21 mouse cellular contexts compared by ENCODE assay signal in genomic region chr8:109979339-109979738, GRCm38 (mm10). TPM values are rescaled to one million over a fixed set of nuclear protein-coding genes. Genes with fewer than 3 reads are reported as not detected.
"Had no signal": no experiment of that assay in that cellular context is flagged by ENCODE, and none has a peak within 500 bp of the region (broad histone marks: within the 10 kb centered on the region; RNA-seq: fewer than 3 reads in every experiment).

No protein-coding gene starts in this region.

- H3K36me3 ChIP-seq: limb, embryonic 10.5 days; limb, embryonic 13.5 days; liver, embryonic 13.5 days had no signal

- H3K4me2 ChIP-seq: limb, embryonic 13.5 days; liver, embryonic 13.5 days; midbrain, embryonic 11.5 days had no signal

- H3K27me3 ChIP-seq: limb, embryonic 13.5 days; liver, embryonic 13.5 days had no signal

- DNase-seq: kidney, adult 18-20 months; kidney, adult 9 months; kidney, postnatal 25 days; layer of hippocampus, adult 9-11 months; liver, embryonic 13.5 days; lung, adult 2 months; lung, postnatal 4 days; midbrain, embryonic 14.5 days; thymus, adult 2 months; thymus, postnatal 25 days had no signal

- H3K9me3 ChIP-seq: limb, embryonic 10.5 days; liver, embryonic 13.5 days had no signal

- H3K4me1 ChIP-seq: limb, embryonic 10.5 days; liver, embryonic 13.5 days had no signal

- H3K4me3 ChIP-seq: layer of hippocampus, adult 2 months; limb, embryonic 10.5 days; limb, embryonic 13.5 days; liver, embryonic 13.5 days had no signal

- ATAC-seq: inflammation-experienced regulatory T-cells, adult 6 months had no signal

- H3K27ac ChIP-seq: layer of hippocampus, adult 2 months; limb, embryonic 10.5 days; limb, embryonic 13.5 days; liver, embryonic 13.5 days had no signal

- H3K9ac ChIP-seq: limb, embryonic 13.5 days; liver, embryonic 13.5 days had no signal

RNA-seq across cellular contexts. Expression of gene Tat, which starts 10.9 kb away (rescaled TPM):
- polyA plus RNA-seq: inflammation-experienced regulatory T-cells, adult 6 months; kidney, embryonic 16.5 days; limb, embryonic 10.5 days; limb, embryonic 13.5 days; midbrain, embryonic 11.5 days; midbrain, embryonic 14.5 days; neural tube, embryonic 11.5 days; neural tube, embryonic 14.5 days; small intestine, adult 2 months; spleen, adult 2 months; stomach, embryonic 16.5 days had no signal

RNA-seq across cellular contexts. Expression of gene Marveld3, which starts 17.3 kb away (rescaled TPM):
- polyA plus RNA-seq: inflammation-experienced regulatory T-cells, adult 6 months; liver, embryonic 13.5 days had no signal
